Mouse (Mus musculus) heart, adult 9 months (tissue): Measurements from ENCODE around the gene Rbl1.

Source experiments
- DNase-seq, 2 experiments: peaks; one replicate each; pipeline ENCODE4 v3.0.0; 2022; ENCODE audit warnings: low spot score in 2 of 2

Rbl1 gene

DNA sequence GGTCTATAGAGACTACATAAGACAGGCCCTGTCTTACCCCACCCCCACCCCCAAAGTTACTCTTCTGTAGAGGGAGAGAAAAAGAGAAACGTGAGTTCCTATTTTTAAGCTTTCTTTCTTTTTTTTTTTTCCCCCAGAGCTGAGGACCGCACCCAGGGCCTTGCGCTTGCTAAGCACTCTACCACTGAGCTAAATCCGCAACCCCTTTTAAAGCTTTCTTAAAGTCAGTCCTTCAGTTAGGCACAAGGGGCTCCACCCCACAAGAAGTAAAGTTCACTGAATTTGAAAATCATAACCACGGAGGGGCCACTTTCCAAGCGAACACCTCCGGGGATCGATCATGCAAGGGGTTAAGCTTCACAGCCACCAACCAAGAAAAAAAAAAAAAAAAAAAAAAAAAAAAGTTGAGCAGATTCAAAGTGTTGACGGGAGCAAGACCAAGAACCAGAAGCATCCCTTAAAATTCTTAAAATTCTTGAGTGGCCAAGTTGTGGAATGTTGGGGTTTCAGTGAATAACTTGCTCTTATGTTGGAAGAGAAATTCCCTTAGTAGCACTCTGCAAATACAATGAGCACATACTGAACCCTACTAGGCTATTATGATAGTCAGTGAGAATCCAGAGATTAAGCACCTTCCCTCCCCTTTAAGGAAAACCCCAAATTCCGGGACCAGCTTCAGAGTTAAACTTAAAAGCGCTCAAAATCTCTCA is 70.4 kb downstream of the Rbl1 start:
- no peak for DNase-seq

DNA sequence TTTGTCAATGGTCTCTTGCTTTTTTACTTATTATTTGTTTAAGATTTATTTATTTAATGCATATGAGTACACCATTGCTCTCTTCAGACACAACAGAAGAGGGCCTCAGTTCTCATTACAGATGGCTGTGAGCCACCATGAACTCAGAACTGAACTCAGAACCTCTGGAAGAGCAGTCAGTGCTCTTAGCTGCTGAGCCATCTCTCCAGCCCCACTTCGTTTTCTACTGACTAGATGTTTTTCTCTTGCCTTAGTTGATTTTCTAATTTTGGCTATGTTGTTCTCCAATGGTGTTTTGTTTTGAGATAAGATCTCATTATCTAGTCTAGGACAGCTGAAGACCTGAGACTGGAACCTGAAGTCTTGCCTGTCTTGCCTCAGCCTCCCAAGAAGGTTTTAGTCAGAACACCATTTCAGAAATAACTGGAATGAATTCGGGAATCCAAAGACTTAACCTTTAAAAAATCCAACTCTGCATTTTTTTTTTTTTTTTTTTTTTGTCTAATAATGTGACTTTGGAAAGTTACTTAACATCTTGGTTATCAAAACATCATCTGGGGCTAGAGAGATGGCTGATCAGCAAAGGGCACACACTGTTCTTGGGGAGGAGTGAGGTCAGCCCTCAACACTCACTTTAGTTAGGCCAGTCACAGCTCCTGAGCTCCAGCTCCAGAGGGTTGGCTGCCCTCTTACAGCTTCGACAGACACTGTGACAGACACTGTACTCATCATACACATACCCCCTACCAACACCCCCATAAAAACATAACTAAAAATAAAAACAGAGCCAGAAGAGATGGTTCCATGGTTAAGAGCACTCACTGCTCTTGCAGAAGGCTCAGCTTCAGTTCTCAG is 71.4 kb downstream of the Rbl1 start:
- DNase-seq: no peak

DNA sequence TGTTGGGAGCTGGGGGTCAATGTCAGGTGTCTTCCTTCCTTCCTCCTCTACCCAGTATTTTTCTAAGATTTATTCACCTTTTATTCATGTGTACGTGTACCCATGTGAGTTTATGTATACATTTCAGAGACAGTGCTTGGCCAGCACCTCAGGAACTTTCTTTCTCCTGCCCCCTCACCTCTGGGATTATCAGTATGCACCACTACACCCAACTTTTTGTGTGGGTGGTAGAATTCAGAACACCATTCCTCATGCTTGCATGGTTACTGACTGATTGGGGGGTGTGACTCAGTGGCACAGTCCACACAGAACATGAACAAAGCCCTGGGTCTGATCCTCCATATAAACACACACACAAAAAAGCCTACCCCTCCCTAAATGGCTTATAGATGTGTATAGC is 72.2 kb downstream of the Rbl1 start:
- no peak for DNase-seq

DNA sequence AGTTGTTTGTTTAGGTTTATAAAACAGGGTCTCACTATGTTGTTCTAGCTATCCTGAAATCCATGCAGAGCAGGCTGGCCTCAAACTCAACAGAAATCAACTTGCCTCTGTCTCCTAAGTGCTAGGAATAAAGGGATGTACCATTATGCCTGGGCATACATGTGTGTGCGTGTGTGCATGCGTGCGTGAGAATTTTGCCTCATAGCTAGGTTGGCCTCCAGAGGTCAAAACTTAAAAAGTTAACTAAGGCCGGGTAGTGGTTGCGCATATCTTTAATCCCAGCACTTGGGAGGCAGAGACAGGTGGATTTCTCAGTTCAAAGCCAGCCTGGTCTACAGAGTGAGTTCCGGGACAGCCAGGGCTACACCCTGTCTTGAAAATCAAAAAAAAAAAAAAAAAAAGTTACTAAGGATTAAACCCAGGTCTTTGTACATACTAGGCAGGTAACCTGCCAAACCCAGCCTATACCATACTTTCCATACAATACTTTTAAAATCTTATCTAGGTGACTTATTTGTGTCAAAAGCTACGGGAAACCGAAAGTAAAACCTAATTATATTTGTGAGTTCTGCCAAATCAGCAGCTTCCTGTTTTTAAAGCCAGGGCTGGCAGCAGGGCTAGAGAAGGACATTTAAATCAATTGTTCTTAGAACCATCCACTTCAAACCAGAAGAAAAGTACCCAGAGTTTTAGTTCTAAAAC is 73.4 kb downstream of the Rbl1 start:
- peak; percentile 66 for DNase-seq

DNA sequence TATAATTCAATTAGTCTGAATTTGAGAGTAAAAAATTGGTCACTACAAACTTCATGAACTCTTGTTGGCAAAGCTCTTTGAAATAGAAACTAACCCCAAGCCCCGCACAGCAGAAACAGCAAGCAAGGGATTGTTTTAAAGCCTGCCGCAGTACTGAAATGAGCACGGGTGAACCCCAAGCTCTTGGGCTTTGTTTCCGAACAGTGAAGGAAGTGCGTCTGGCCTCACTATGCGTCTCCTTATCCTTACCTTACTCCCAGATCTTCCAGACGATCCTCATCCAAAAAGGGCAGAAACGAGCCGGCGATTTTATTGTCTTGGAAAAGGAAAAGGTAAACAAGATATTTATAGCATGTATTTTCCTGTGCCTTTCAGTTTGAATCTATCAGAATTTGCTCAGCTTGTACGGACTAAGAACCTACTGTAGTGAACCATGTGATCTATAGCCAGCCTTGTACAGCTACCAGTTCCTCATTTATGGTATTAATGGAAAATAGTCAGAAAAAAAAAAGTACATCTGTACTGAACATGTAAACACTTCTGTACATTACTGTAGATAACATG is 74.7 kb downstream of the Rbl1 start:
- no peak for DNase-seq

DNA sequence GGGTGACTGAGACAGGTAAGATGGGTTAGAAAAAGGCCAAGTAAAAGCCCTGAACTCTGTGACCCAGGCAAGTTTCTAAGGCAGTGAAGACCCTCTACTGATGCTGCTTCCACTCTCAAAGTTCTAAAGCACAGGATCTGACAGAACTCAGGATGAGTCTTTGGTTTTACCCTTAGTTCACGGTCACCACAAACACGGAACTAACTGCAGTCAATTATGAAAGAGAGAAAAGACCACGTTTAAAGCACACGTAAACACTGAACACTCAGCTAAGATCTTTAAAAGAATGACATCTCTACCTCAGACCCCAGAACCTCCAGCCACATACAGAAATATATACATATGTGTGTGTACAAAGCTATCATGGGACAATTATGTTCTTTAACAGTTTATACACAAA is 75.2 kb downstream of the Rbl1 start:
- no peak for DNase-seq

DNA sequence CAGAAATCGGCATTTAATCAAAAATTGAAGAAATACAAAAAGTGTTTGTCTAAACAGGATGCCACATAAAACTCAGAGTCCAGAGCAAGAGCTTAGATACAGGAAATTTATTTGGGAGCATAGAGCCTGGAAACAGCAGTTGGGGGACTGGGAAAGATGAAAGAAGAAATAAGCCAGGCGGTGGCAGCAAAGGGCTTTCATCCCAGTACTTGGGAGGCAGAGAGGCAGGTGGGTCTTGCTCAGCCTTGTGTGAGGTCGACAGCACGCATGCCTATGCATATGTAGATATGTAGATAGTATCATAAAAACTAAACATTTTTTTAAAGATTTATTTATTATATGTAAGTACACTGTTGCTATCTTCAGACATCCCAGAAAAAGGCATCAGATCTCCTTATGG is 76.3 kb downstream of the Rbl1 start:
- no peak for DNase-seq

DNA sequence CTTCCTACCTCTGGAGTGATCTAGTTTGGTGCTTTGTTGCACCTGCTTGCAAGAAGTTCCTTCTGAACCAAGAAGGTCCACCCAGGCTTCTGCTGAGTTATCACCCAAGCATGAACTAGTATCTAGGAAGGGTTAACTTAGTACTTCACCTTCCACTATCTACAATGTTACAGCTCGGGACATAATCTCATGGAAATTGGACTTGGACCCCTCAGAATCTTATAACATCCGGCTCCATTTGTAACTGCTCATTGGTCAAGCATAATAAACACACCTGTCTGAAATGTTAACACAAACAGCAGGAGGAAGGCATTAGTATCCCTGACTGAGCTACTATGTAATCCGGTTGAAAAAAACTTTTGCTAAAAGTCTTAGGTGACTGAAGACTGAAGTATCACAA is 77.0 kb downstream of the Rbl1 start:
- DNase-seq: no peak

DNA sequence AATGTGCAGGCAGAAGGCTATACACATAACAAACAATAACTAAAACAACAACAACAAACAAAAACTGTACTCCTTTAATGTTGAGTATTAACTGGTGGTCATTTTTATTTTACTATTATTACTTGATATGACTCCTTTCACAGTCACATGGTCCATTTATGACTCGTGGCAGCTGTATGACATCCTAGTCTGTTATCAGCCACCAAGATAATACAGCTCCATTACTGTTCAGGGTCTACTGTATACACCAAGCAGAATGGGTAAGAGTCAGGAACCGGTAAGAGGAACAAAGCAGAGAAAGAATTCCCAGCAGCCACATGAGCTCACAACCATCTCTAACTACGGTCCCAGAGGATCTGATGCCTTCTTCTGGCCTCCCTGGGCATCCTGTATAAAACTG is 79.1 kb downstream of the Rbl1 start:
- DNase-seq: no peak

DNA sequence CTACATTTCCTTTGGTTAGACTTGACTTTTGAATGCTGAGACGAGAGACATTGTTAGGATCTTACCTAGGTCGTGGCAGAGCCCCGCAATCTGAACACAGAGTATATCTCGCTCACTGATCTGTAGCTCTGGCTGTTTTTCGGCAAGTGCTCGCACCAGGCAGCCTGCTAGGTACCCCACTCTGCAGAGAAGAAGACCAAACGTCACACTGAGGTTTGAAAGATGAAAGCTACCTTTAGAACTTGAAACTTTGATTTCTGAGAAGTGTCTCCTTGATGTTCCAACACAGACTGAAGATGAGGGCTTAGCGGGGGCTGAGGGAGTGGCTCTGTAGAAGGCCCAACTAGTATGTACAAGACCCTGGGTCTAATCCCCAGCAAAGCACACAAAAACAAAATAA is 82.6 kb downstream of the Rbl1 start:
- no peak for DNase-seq

DNA sequence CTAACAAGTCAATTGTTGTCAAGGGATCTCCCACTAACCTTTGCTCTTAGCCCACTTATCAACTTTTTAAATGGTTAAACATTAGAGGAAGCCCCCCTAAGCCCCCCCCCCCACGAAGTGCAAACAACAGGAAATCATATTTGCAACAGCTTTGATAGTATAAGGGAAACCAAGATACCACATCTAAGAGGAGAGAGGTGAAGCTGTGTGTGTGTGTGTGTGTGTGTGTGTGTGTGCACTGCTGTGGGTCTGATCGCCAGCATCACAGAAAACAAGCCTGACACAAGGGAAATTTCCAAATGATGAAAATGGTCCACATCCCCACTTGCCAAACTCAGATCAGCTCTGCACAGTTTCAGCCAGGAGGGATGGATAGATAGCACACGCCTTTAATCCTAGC is 85.3 kb downstream of the Rbl1 start:
- no peak for DNase-seq

DNA sequence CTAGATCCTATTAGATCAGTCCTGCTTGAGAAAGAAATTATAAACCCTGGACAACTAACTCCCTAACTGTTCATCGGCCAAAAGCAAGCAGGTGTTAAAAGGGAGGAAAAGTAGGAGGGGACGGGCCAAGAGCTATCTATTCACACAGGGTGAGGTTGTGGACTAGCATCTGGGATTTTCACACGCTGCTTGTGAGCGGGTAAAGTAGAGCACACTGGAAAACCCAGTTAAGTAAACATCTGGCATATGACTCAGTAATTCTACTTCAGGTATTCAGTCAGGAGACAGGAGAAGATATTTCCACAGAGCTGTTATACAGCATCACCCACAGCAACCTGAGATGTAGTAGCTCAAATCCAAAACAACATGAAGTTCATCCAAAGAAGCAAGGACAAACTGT is 85.8 kb downstream of the Rbl1 start:
- no peak for DNase-seq

DNA sequence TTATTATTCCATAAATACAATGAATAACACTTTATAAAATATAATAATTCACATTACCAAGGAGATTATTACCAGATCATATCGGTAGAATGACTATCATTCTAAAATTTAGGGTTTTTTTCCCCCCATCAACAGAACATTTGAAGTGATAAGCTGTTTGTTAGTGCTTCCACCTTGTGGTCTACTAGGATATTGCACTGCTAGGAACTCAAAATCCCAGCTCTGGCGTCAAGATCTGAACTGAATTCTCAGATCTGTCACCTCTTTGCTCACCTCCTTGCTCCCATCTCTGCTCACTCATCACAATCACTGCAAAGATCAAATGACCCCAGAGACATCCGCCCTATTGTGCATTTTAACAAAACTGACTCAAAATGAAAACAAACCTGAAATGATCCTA is 87.4 kb downstream of the Rbl1 start:
- no peak for DNase-seq

DNA sequence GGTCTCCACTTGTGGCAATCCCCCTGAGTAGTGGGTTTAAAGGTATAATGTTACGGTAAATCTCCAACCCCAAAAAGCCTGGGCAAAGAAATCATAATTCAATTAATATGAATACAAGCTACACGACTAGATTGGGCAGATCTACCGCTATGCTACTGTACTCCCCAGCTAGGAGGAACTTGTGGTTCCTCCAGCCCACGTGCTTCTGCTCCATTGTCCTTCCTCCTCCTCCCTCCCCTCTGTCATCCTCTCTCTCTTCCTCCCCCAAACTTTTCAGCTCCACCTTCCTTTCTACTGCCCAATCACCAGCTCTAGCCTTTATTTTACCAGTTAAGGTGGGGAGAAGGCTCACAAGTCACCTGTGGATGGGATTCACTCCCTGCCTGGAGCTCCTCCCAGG is 96.1 kb downstream of the Rbl1 start:
- DNase-seq: no peak

DNA sequence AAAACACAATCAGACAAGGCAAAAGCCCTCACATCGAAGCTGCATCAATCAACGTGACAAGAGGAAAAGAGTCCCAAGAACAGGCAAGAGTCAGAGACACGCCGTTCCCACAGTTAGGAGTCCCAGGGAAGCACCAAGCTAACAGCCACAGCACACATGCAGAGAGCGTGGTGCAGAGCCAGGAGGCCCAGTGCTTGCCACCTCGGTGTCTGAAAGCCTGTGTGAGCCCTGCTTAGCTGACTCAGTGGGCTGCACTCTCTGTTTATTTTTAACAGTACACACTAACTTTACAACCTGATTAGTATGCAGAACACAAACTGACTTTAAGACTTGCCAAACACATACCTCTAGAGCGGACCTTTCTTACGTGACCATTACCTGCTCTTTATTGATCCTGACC is 99.9 kb downstream of the Rbl1 start:
- no peak for DNase-seq

DNA sequence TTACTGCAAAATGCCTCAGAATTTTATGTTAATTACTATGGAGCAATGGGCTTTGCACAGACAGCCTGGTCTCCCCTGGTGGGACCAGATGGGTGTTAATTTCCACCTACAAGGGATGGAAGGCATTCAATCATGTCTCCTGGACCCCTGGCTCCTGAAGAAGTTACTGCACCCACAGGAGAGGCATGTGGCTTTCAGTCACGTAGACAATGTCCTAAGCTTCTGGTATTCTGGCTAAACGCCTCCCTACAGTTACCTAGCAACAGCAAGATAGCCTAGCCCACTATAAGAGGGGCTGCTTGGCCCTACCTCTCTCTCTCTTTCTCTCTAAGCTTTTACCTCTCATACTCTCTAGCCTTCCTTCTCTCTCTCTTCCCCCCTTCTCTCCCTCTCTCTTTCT is 102.1 kb downstream of the Rbl1 start:
- DNase-seq: no peak

DNA sequence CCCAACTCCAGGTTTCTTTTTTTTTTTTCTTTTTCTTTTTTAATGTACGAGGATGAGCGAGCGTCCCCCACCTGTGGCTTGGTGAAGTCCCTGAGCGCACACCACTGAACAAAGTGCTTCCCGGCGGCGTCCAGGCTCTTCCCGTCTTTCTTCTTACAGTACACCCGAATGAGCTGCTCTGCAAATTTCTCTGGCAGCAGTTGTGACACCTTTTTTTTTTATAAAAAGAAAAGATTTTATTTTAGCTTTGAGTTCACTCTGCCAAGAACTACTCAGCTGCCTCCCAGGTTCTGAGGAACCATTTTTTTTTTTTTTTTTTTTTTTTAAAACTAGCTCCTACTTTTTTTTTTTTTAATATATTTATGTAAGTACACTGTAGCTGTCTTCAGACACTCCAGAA is 102.7 kb downstream of the Rbl1 start:
- no peak for DNase-seq

DNA sequence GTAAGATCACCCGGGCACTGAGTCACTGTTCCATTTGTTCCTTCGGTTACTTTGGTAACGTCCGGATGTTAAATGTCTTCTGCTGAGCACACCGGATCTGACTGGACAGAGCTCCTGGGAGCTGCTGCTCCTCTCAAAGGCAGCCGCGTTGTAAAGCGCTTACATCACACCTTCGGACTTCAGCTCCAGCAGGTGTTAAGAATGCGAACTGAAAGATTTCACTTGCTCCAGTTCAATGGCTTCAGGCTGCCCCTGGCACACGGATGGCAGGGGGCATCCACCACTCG is 104.1 kb downstream of the Rbl1 start:
- no peak for DNase-seq

DNA sequence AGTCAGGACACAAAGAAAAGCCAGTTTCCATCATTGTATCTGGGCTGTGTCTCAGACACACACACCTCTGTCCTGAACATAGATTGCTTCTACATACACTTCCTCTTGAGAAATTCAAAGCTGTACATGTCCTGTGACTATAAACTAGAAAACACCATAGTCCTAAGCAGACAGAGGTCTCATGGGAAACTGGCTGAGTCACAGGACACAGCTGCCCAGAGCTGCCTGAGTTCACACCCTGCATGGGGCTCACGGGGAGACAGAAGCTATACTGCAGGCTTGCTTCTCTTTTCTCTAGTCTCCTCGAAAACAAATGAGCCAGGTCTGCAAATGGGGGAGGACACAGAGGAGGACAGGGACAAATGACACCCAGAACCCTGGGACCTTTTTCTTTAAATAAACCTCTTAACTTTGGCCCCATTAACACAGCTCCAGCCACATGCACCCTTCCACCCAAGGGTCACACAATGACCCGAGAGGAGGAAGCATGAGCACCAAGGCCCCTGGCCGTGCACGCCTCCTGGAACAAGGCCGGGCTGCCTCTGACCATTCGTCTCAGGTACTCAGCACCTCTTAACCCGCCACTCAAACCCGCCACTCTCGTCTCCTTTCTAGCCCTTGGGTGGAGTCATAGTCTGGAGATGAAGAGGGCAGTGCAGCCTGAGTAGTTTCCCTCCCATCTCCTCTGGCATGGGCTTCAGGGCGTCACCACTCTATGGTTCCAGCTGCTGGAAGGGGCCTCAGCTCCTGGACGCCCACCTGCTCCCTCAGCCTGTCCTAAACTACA is 104.6 kb downstream of the Rbl1 start:
- DNase-seq: peak in 1 of 2 experiments; percentile 15
